Mouse (Mus musculus): ENCODE measurements around the gene Cryba2.
A peak's percentile ranks its signal among the peaks of the same experiment; 100 is the strongest.

Gene Cryba2

GRCm38 (mm10) chr1:74880785-74881360 is 12.1 kb downstream of the Cryba2 start:
- Histone ChIP-seq H3K4me3 (replicated peaks; ENCODE audit: low read length) (no peak overlapping the region), H3K27me3 (ENCODE audit: insufficient read depth, low read length) (peaks cover 96% of the 10 kb centered on the region), H3K36me3 (ENCODE audit: insufficient read depth, low read length) (no peaks in the 10 kb centered on the region), H3K4me1 (replicated peaks; ENCODE audit: low read depth, low read length) (peaks cover 34% of the 10 kb centered on the region), H3K9me3 (ENCODE audit: low read length) (no peaks in the 10 kb centered on the region)
- TF ChIP-seq CTCF (conservative IDR thresholded peaks at IDR 0.05; ENCODE audit: low read length) (peak; percentile 90), NANOG (IDR thresholded peaks at IDR 0.05; ENCODE audit: borderline replicate concordance, low read length) (no peak)

- Histone ChIP-seq H3K36me3 (ENCODE audit: insufficient read depth, low read length) (no peaks in the 10 kb centered on the region), H3K4me1 (replicated peaks; ENCODE audit: low read depth, low read length) (peaks cover 11% of the 10 kb centered on the region), H3K9me3 (ENCODE audit: low read length) (no peaks in the 10 kb centered on the region), H3K27me3 (ENCODE audit: insufficient read depth, low read length) (peaks cover 78% of the 10 kb centered on the region), H3K4me3 (replicated peaks; ENCODE audit: low read length) (no peak overlapping the region)
- TF ChIP-seq CTCF (conservative IDR thresholded peaks at IDR 0.05; ENCODE audit: low read length) (no peak), POU5F1 (IDR thresholded peaks at IDR 0.05; ENCODE audit: borderline replicate concordance, low read length) (no peak)
Observed at GRCm38 (mm10) chr1:74877199-74877598, 15.7 kb downstream of the Cryba2 start.

- Histone ChIP-seq H3K9me3 (ENCODE audit: low read length) (no peaks in the 10 kb centered on the region), H3K4me1 (replicated peaks; ENCODE audit: low read depth, low read length) (no peaks in the 10 kb centered on the region), H3K27me3 (ENCODE audit: insufficient read depth, low read length) (peaks cover 52% of the 10 kb centered on the region), H3K4me3 (replicated peaks; ENCODE audit: low read length) (no peak overlapping the region), H3K36me3 (ENCODE audit: insufficient read depth, low read length) (no peaks in the 10 kb centered on the region)
- TF ChIP-seq CTCF (conservative IDR thresholded peaks at IDR 0.05; ENCODE audit: low read length) (no peak), POU5F1 (IDR thresholded peaks at IDR 0.05; ENCODE audit: borderline replicate concordance, low read length) (no peak), NANOG (IDR thresholded peaks at IDR 0.05; ENCODE audit: borderline replicate concordance, low read length) (no peak)
Observed at GRCm38 (mm10) chr1:74872218-74872617, 20.7 kb downstream of the Cryba2 start.

- peak; percentile 68 for TF ChIP-seq CTCF (conservative IDR thresholded peaks at IDR 0.05; ENCODE audit: low read length)
- no peak for TF ChIP-seq NANOG (IDR thresholded peaks at IDR 0.05; ENCODE audit: borderline replicate concordance, low read length)
- no peak for TF ChIP-seq POU5F1 (IDR thresholded peaks at IDR 0.05; ENCODE audit: borderline replicate concordance, low read length)
- no peaks in the 10 kb centered on the region for H3K36me3 ChIP-seq (ENCODE audit: insufficient read depth, low read length)
- no peak overlapping the region for H3K4me3 ChIP-seq (replicated peaks; ENCODE audit: low read length)
- no peaks in the 10 kb centered on the region for H3K9me3 ChIP-seq (ENCODE audit: low read length)
- H3K27me3 ChIP-seq (ENCODE audit: insufficient read depth, low read length) = peaks cover 17% of the 10 kb centered on the region
- peaks cover 28% of the 10 kb centered on the region for H3K4me1 ChIP-seq (replicated peaks; ENCODE audit: low read depth, low read length)
Observed at GRCm38 (mm10) chr1:74861783-74862182, 31.2 kb downstream of the Cryba2 start.

GRCm38 (mm10) chr1:74859223-74859984 is 33.5 kb downstream of the Cryba2 start:
- TF ChIP-seq NANOG (IDR thresholded peaks at IDR 0.05; ENCODE audit: borderline replicate concordance, low read length) (no peak), CTCF (conservative IDR thresholded peaks at IDR 0.05; ENCODE audit: low read length) (no peak), POU5F1 (IDR thresholded peaks at IDR 0.05; ENCODE audit: borderline replicate concordance, low read length) (no peak)
- Histone ChIP-seq H3K4me1 (replicated peaks; ENCODE audit: low read depth, low read length) (peaks cover 42% of the 10 kb centered on the region), H3K36me3 (ENCODE audit: insufficient read depth, low read length) (no peaks in the 10 kb centered on the region), H3K9me3 (ENCODE audit: low read length) (no peaks in the 10 kb centered on the region), H3K4me3 (replicated peaks; ENCODE audit: low read length) (peak overlapping the region; percentile 59; the same call in 1 of the 2 replicates), H3K27me3 (ENCODE audit: insufficient read depth, low read length) (peaks cover 34% of the 10 kb centered on the region)

- Histone ChIP-seq H3K9me3 (ENCODE audit: low read length) (no peaks in the 10 kb centered on the region), H3K4me3 (replicated peaks; ENCODE audit: low read length) (peak overlapping the region; percentile 59), H3K27me3 (ENCODE audit: insufficient read depth, low read length) (peaks cover 37% of the 10 kb centered on the region), H3K4me1 (replicated peaks; ENCODE audit: low read depth, low read length) (peaks cover 48% of the 10 kb centered on the region), H3K36me3 (ENCODE audit: insufficient read depth, low read length) (no peaks in the 10 kb centered on the region)
- no peak for TF ChIP-seq CTCF (conservative IDR thresholded peaks at IDR 0.05; ENCODE audit: low read length)
- TF ChIP-seq NANOG (IDR thresholded peaks at IDR 0.05; ENCODE audit: borderline replicate concordance, low read length) = no peak
- no peak for TF ChIP-seq POU5F1 (IDR thresholded peaks at IDR 0.05; ENCODE audit: borderline replicate concordance, low read length)
Observed at GRCm38 (mm10) chr1:74858805-74859204, 34.1 kb downstream of the Cryba2 start.

- TF ChIP-seq NANOG (IDR thresholded peaks at IDR 0.05; ENCODE audit: borderline replicate concordance, low read length) (no peak), POU5F1 (IDR thresholded peaks at IDR 0.05; ENCODE audit: borderline replicate concordance, low read length) (no peak), CTCF (conservative IDR thresholded peaks at IDR 0.05; ENCODE audit: low read length) (no peak)
- Histone ChIP-seq H3K27me3 (ENCODE audit: insufficient read depth, low read length) (peaks cover 41% of the 10 kb centered on the region), H3K36me3 (ENCODE audit: insufficient read depth, low read length) (no peaks in the 10 kb centered on the region), H3K4me3 (replicated peaks; ENCODE audit: low read length) (peak overlapping the region; percentile 77), H3K4me1 (replicated peaks; ENCODE audit: low read depth, low read length) (peaks cover 52% of the 10 kb centered on the region), H3K9me3 (ENCODE audit: low read length) (no peaks in the 10 kb centered on the region)
Observed at GRCm38 (mm10) chr1:74858171-74858719, 34.7 kb downstream of the Cryba2 start.

- Histone ChIP-seq H3K36me3 (ENCODE audit: insufficient read depth, low read length) (no peaks in the 10 kb centered on the region), H3K4me3 (replicated peaks; ENCODE audit: low read length) (peak overlapping the region; percentile 77), H3K27me3 (ENCODE audit: insufficient read depth, low read length) (peaks cover 47% of the 10 kb centered on the region), H3K4me1 (replicated peaks; ENCODE audit: low read depth, low read length) (peaks cover 58% of the 10 kb centered on the region), H3K9me3 (ENCODE audit: low read length) (no peaks in the 10 kb centered on the region)
- no peak for TF ChIP-seq POU5F1 (IDR thresholded peaks at IDR 0.05; ENCODE audit: borderline replicate concordance, low read length)
- TF ChIP-seq CTCF (conservative IDR thresholded peaks at IDR 0.05; ENCODE audit: low read length) = no peak
- no peak for TF ChIP-seq NANOG (IDR thresholded peaks at IDR 0.05; ENCODE audit: borderline replicate concordance, low read length)
Observed at GRCm38 (mm10) chr1:74857677-74858076, 35.3 kb downstream of the Cryba2 start.
